Mouse (Mus musculus): ENCODE data around the gene Efcab12.

DNA sequence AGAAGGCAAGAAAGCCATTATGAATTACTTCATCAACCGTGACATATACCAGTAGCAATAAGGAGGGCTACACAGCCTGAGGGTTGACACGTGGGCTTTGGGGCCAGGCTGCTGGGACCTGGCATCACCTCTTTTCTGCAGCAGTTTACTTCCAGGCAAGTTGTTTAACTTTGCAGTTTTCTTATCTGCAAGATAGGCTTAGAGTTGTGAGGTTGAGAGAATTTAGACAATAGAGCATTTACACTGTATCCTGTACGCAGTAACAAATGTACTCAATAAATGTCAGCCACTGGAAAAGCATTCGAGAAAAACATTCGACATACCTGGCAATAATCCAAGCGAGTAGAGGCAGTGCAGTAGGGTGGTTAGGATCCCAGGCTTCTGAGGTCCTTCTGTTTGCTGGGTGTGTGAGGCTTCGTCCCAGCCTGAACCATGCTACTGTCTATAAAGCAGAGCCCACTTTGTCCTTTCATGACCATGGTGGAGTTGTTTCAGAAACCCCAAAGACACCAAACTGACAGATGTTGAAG, 21.9 kb upstream of the Efcab12 start:
- TF ChIP-seq CTCF (conservative IDR thresholded peaks at IDR 0.05 in 1 of 2, IDR thresholded peaks at IDR 0.05 in 1 of 2; ENCODE audit: low read depth in 2 of 2, low read length in 2 of 2) = no peak
- TF ChIP-seq HCFC1 (IDR thresholded peaks at IDR 0.05; ENCODE audit: low read depth, low read length) = no peak
- TF ChIP-seq ELF1 (IDR thresholded peaks at IDR 0.05; ENCODE audit: low read depth, low read length) = no peak
- no peak for TF ChIP-seq POLR2A (IDR thresholded peaks at IDR 0.05; ENCODE audit: low read depth, low read length)
- no peak for TF ChIP-seq MAX (IDR thresholded peaks at IDR 0.05; ENCODE audit: low read length)
- TF ChIP-seq ZMIZ1 (IDR thresholded peaks at IDR 0.05; ENCODE audit: low read depth, low read length) = no peak

Measured in CH12.LX (cell line).